Mouse (Mus musculus): Measurements from ENCODE around the gene Fes.

- TF ChIP-seq GATA1 (IDR thresholded peaks at IDR 0.05; ENCODE audit: borderline replicate concordance, low read length) (no peak), FLI1 (IDR thresholded peaks at IDR 0.05; ENCODE audit: low read length) (no peak)
Measured at GRCm38 (mm10) chr7:80398654-80399444, 11.1 kb upstream of the Fes start.

Measured in megakaryocyte, embryonic 14.5 days (primary cell).